Mouse (Mus musculus): ENCODE measurements around the gene Frmd4b. TPM values are rescaled to one million over a fixed set of nuclear protein-coding genes. Genes with fewer than 3 reads are reported as not detected.

Gene Frmd4b
- 20.5 TPM for polyA plus RNA-seq (2014; fragmentation: Illumina TruSeq; extraction: RNeasy Lipid Tissue Mini Kit (QIAGEN cat#74804))

GRCm38 (mm10) chr6:97617266-97617743, at the start of gene Frmd4b:
TSS of gene Frmd4b (minus strand) at chr6:97617541.

GRCm38 (mm10) chr6:97252711-97253221, 364.6 kb downstream of the Frmd4b start, which contains the start of gene Lmod3:
TSS of gene Lmod3 (minus strand) at chr6:97252759.

Other genes starting within 250 kb of the Frmd4b start
- 21.2 TPM for gene Mitf, start 189.5 kb upstream of the Frmd4b start, polyA plus RNA-seq (2014; fragmentation: Illumina TruSeq; extraction: RNeasy Lipid Tissue Mini Kit (QIAGEN cat#74804))

Measured in ovary, adult 10 weeks (tissue).